Mouse (Mus musculus) hindbrain, embryonic 12.5 days (tissue): ENCODE data around the gene Gm10409. TPM values are rescaled to one million over a fixed set of nuclear protein-coding genes. Genes with fewer than 3 reads are reported as not detected.
"Not testable (repeated sequence)": the region's sequence is repeated elsewhere in the genome, so short reads cannot be mapped to it uniquely, and the experiment has no call there.

Source experiments
- ATAC-seq: fragments of 200-750 bp; cut with Nextera tagmentation; 2 replicates; pipeline ENCODE4 v1.8.0; 2017; ENCODE audit warnings: moderate TSS enrichment; ENCODE audit not compliant: low FRiP score
- H3K27ac ChIP-seq: fragments of 300-500 bp; sonication (generic); 2 replicates; pipeline ENCODE4 v1.5.1; 2016; ENCODE audit warnings: mild to moderate bottlenecking
- H3K27me3 ChIP-seq: fragments of 300-500 bp; sonication (generic); 2 replicates; pipeline ENCODE4 v1.6.1; 2016; ENCODE audit warnings: mild to moderate bottlenecking
- H3K36me3 ChIP-seq: fragments of 300-500 bp; sonication (generic); 2 replicates; pipeline ENCODE4 v1.6.1; 2016; ENCODE audit warnings: mild to moderate bottlenecking
- H3K4me1 ChIP-seq: fragments of 300-500 bp; sonication (generic); 2 replicates; pipeline ENCODE4 v1.6.1; 2016
- H3K4me2 ChIP-seq: fragments of 300-500 bp; sonication (generic); replicated peaks from 2 replicates; pipeline ENCODE4 v1.6.1; 2016; ENCODE audit warnings: mild to moderate bottlenecking
- H3K4me3 ChIP-seq: fragments of 300-500 bp; sonication (generic); 2 replicates; pipeline ENCODE4 v1.5.1; 2016; ENCODE audit warnings: mild to moderate bottlenecking
- H3K9ac ChIP-seq: fragments of 300-500 bp; sonication (generic); 2 replicates; pipeline ENCODE4 v1.6.1; 2016; ENCODE audit warnings: mild to moderate bottlenecking, moderate library complexity
- H3K9me3 ChIP-seq: fragments of 300-500 bp; sonication (generic); replicated peaks from 2 replicates; pipeline ENCODE4 v1.6.1; 2016; ENCODE audit warnings: mild to moderate bottlenecking
- WGBS: fragments of 180-500 bp; shearing (Covaris S2); methylation state at CpG from one replicate; pipeline ENCODE4 v1.1.7; 2016; 5-methylcytosine and 5-hydroxymethylcytosine counted together
- polyA plus RNA-seq: library from polyadenylated mRNA; unstranded; fragments of >200 nt; fragmentation: Nextera tagmentation; extraction: Ambion mirVana; gene quantifications from 2 replicates; pipeline ENCODE4 v1.2.1, GENCODE M21; 2016

Gm10409 gene
- polyA plus RNA-seq = 3.9 and 5.7 TPM in 2 replicates

DNA sequence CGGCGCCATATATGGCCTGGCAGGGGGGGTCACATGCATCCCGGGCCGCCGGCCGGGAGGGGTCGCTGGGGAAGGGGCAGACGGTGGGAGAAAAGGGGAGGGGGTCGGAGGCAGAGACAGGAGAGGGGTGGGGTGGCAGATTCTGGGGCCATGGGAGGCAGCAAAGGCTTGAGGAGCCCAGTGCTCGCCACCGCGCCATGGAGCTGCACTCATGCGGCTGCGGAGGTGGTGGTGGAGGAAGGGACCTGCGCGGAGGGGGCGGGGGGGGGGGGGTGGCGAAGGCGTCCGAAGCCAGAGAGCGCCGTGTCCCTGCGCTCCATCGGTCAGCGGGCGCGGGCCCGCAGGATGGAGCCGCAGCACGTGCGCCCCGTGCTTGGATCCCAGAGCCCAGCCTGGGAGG, at the start of gene Gm10409:
Gm10409 (plus strand) TSS at position 301 of the 400 bp plus-strand sequence.
- not testable (repeated sequence) for H3K27me3 ChIP-seq, H3K9me3 ChIP-seq, H3K4me3 ChIP-seq, ATAC-seq, H3K9ac ChIP-seq, H3K4me1 ChIP-seq, H3K27ac ChIP-seq, H3K4me2 ChIP-seq, H3K36me3 ChIP-seq
- no CpG with 5 or more reads among the region's 32 CpGs for WGBS

DNA sequence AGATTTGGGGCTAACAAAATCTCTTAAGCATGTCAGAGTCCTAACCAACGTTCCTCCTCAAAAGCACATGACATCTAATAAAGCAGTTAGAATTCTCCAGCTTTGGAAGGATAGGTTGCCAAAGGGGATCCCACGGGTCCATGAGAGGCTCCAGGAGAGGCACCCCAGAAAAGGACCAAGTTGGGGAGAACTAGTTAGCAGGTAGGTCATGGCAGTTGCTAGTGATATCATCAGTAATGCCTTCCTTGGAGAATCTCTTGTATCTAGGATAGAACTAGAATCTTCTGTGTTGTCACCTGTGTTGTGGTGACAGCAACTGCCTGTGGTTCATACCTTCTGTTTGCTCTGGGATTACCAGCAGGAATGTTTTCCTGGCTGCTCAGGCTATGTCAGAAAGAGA, 17.6 kb upstream of the Gm10409 start, which contains the start of gene Gm10413:
Gm10413 (plus strand) TSS at position 301 of the 400 bp plus-strand sequence.
- H3K27me3 ChIP-seq, H3K4me1 ChIP-seq, H3K4me3 ChIP-seq, H3K9ac ChIP-seq, H3K9me3 ChIP-seq, ATAC-seq, H3K36me3 ChIP-seq, H3K27ac ChIP-seq, H3K4me2 ChIP-seq: not testable (repeated sequence)
- no CpG with 5 or more reads among the region's 2 CpGs for WGBS

DNA sequence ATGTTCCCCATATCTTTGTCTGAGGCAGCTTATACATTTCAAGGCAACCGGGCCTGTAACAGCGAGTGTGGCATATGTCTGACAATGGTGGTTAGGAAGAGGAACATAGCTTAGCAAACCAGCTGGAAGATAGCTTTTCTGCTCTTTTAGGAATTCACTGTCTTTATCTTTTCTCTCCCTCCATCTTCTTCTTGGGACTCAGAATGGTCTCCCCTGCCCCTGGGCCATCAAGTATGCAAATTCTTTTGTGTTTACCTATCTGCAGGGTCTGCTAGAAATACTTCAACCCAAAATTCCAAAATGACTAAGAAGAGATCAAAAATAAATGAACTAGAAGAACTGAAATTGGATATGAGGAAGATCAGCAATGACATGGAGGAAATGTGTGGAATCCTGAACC, 15.4 kb downstream of the Gm10409 start, which contains the start of gene Gm3005:
Gm3005 (plus strand) TSS at position 301 of the 400 bp plus-strand sequence.
- not testable (repeated sequence) for H3K9ac ChIP-seq, H3K4me1 ChIP-seq, H3K27me3 ChIP-seq, H3K27ac ChIP-seq, ATAC-seq, H3K4me2 ChIP-seq, H3K9me3 ChIP-seq, H3K36me3 ChIP-seq, H3K4me3 ChIP-seq
- WGBS = no CpG with 5 or more reads among the region's 2 CpGs

DNA sequence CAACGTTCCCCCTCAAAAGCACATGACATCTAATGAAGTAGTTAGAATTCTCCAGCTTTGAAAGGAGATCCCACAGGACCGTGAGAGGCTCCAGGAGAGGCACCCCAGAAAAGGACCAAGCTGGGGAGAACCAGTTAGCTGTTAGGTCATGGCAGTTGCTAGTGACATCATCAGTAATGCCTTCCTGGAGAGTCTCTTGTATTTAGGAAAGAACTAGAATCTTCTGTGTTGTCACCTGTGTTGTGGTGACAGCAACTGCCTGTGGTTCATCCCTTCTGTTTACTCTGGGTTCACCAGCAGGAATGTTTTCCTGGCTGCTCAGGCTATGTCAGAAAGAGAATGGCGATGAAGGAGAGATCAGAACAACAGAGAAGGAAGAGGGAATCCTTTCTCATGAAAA, 36.7 kb downstream of the Gm10409 start, which contains the start of gene Gm10408:
Gm10408 (plus strand) TSS at position 301 of the 400 bp plus-strand sequence.
- not testable (repeated sequence) for H3K9me3 ChIP-seq, H3K36me3 ChIP-seq, ATAC-seq, H3K4me1 ChIP-seq, H3K4me2 ChIP-seq, H3K27me3 ChIP-seq, H3K27ac ChIP-seq, H3K4me3 ChIP-seq, H3K9ac ChIP-seq
- WGBS = no CpG with 5 or more reads among the region's 3 CpGs

Other genes with a start within 250 kb of the Gm10409 start
- gene Gm5795, start 224.4 kb upstream of the Gm10409 start, polyA plus RNA-seq = not detected in 2 replicates
- 16.2 and 17.8 TPM in 2 replicates for gene D830030K20Rik, start 204.1 kb upstream of the Gm10409 start, polyA plus RNA-seq
- not detected in 2 replicates for gene Gm2956, start 80.0 kb upstream of the Gm10409 start, polyA plus RNA-seq
- gene Gm10413, start 17.5 kb upstream of the Gm10409 start, polyA plus RNA-seq = not detected in 2 replicates
- 2.1 and 2.4 TPM in 2 replicates for gene Gm3005, start 15.5 kb downstream of the Gm10409 start, polyA plus RNA-seq
- not detected in 2 replicates for gene Gm10408, start 36.8 kb downstream of the Gm10409 start, polyA plus RNA-seq
- not detected in 2 replicates for gene Gm3012, start 221.9 kb downstream of the Gm10409 start, polyA plus RNA-seq
- 3.9 and 5.7 TPM in 2 replicates for gene Gm3020, start 239.4 kb downstream of the Gm10409 start, polyA plus RNA-seq